Mouse (Mus musculus): Measurements from ENCODE around the gene Gm5169.
"Not testable (repeated sequence)": the region's sequence is repeated elsewhere in the genome, so short reads cannot be mapped to it uniquely, and the experiment has no call there.

The Gm5169 gene

GRCm38 (mm10) chrX:25301355-25301754, at the start of gene Gm5169:
Gene Gm5169 (minus strand): TSS chrX:25301455.
- not testable (repeated sequence) for DNase-seq (ENCODE audit: low spot score in 2 of 2)

- DNase-seq (ENCODE audit: low spot score in 2 of 2), result not testable (repeated sequence)
Observed at GRCm38 (mm10) chrX:25347424-25347823, 46.2 kb upstream of the Gm5169 start.

Measured in left cerebral cortex, adult 9 months (tissue).